Mouse (Mus musculus) embryo, embryonic 10 days (tissue): Measurements from ENCODE around the gene P4ha2.
A peak's percentile ranks its signal among the peaks of the same experiment; 100 is the strongest.

Source experiments
- DNase-seq: peaks from one replicate; pipeline ENCODE4 v3.0.0-alpha.2; 2015; ENCODE audit warnings: low spot score

Gene P4ha2

GRCm38 (mm10) chr11:54107239-54107638 is 7.3 kb downstream of the P4ha2 start:
- no peak for DNase-seq

- DNase-seq = no peak
Measured at GRCm38 (mm10) chr11:54108131-54108530, 8.2 kb downstream of the P4ha2 start.

GRCm38 (mm10) chr11:54108894-54109293 is 9.0 kb downstream of the P4ha2 start:
- DNase-seq = no peak

- DNase-seq = no peak
Measured at GRCm38 (mm10) chr11:54111291-54111690, 11.4 kb downstream of the P4ha2 start.

GRCm38 (mm10) chr11:54111976-54112741 is 12.3 kb downstream of the P4ha2 start:
- no peak for DNase-seq

GRCm38 (mm10) chr11:54112920-54113319 is 13.0 kb downstream of the P4ha2 start:
- peak; percentile 91 for DNase-seq

GRCm38 (mm10) chr11:54113352-54113751 is 13.5 kb downstream of the P4ha2 start:
- DNase-seq = no peak

GRCm38 (mm10) chr11:54114746-54115145 is 14.9 kb downstream of the P4ha2 start:
- no peak for DNase-seq

- no peak for DNase-seq
Measured at GRCm38 (mm10) chr11:54115301-54115700, 15.4 kb downstream of the P4ha2 start.

GRCm38 (mm10) chr11:54115911-54116310 is 16.0 kb downstream of the P4ha2 start:
- no peak for DNase-seq

GRCm38 (mm10) chr11:54116406-54116805 is 16.5 kb downstream of the P4ha2 start:
- no peak for DNase-seq

- DNase-seq = no peak
Measured at GRCm38 (mm10) chr11:54117096-54117495, 17.2 kb downstream of the P4ha2 start.

GRCm38 (mm10) chr11:54119126-54119525 is 19.2 kb downstream of the P4ha2 start:
- DNase-seq = no peak

GRCm38 (mm10) chr11:54119740-54120360 is 20.0 kb downstream of the P4ha2 start:
- no peak for DNase-seq

GRCm38 (mm10) chr11:54122416-54123264 is 22.7 kb downstream of the P4ha2 start:
- DNase-seq = peak; percentile 49

- no peak for DNase-seq
Measured at GRCm38 (mm10) chr11:54125982-54126648, 26.2 kb downstream of the P4ha2 start.

GRCm38 (mm10) chr11:54126654-54127374 is 26.9 kb downstream of the P4ha2 start:
- DNase-seq = peak; percentile 11

- DNase-seq = no peak
Measured at GRCm38 (mm10) chr11:54127397-54127796, 27.5 kb downstream of the P4ha2 start.

GRCm38 (mm10) chr11:54129955-54130354 is 30.1 kb downstream of the P4ha2 start:
- no peak for DNase-seq

- DNase-seq = no peak
Measured at GRCm38 (mm10) chr11:54130721-54131120, 30.8 kb downstream of the P4ha2 start.

- no peak for DNase-seq
Measured at GRCm38 (mm10) chr11:54132290-54132689, 32.4 kb downstream of the P4ha2 start.
